Mouse (Mus musculus) T-helper 17 cell (primary cell): Measurements from ENCODE around the gene Foxp1.

Experiments used
- in situ Hi-C, 2 experiments: fragments of 300-600 bp; cut with MboI, MseI; formaldehyde crosslinking; loops; 1 replicate in 1 of 2; 2 replicates in 1 of 2; pipeline ENCODE4 v1.15.1; 2025; ENCODE audit warnings: high pct_unique_total_duplicates in 2 of 2

Gene Foxp1

GRCm38 (mm10) chr6:99042175-99042954 lies 480.2 kb downstream of the Foxp1 start:
- in situ Hi-C loops, result loop anchor here (25.0 kb wide), 2 partner anchors 1795 to 1830 kb away; partner anchors contain the start of genes Arl6ip5 (in 1 of the 2), Ppp4r2 (in 1 of the 2) and Uba3 (in 1 of the 2)

- in situ Hi-C loops, result loop anchor here (10.0 to 25.0 kb wide), 3 partner anchors 486 to 1827 kb away; partner anchors contain the start of genes Arl6ip5 (in 1 of the 2), Foxp1 (in 1 of the 2), Ppp4r2 (in 1 of the 2) and Uba3 (in 1 of the 2)
Measured at GRCm38 (mm10) chr6:99038977-99039376, 483.5 kb downstream of the Foxp1 start.

- in situ Hi-C loops, result loop anchor here (10.0 to 25.0 kb wide), 3 partner anchors 489 to 1823 kb away; partner anchors contain the start of genes Arl6ip5 (in 1 of the 2), Foxp1 (in 1 of the 2), Ppp4r2 (in 1 of the 2) and Uba3 (in 1 of the 2)
Measured at GRCm38 (mm10) chr6:99035459-99036375, 486.8 kb downstream of the Foxp1 start.

GRCm38 (mm10) chr6:99033062-99033461 lies 489.5 kb downstream of the Foxp1 start:
- in situ Hi-C loops, result loop anchor here (10.0 to 25.0 kb wide), 3 partner anchors 492 to 1821 kb away; partner anchors contain the start of genes Arl6ip5 (in 1 of the 2), Foxp1 (in 1 of the 2), Ppp4r2 (in 1 of the 2) and Uba3 (in 1 of the 2)

- in situ Hi-C loops, result loop anchor here (10.0 to 25.0 kb wide), 3 partner anchors 493 to 1819 kb away; partner anchors contain the start of genes Arl6ip5 (in 1 of the 2), Foxp1 (in 1 of the 2), Ppp4r2 (in 1 of the 2) and Uba3 (in 1 of the 2)
Measured at GRCm38 (mm10) chr6:99031321-99031903, 491.1 kb downstream of the Foxp1 start.

- in situ Hi-C loops, result loop anchor here (10.0 to 25.0 kb wide), 3 partner anchors 495 to 1818 kb away; partner anchors contain the start of genes Arl6ip5 (in 1 of the 2), Foxp1 (in 1 of the 2), Ppp4r2 (in 1 of the 2) and Uba3 (in 1 of the 2)
Measured at GRCm38 (mm10) chr6:99030251-99030650, 492.3 kb downstream of the Foxp1 start.

- in situ Hi-C loops, result loop anchor here (25.0 kb wide), 2 partner anchors 1808 to 1817 kb away; partner anchors contain the start of genes Arl6ip5 (in 1 of the 2), Ppp4r2 (in 1 of the 2) and Uba3 (in 1 of the 2)
Measured at GRCm38 (mm10) chr6:99029438-99029837, 493.1 kb downstream of the Foxp1 start.

GRCm38 (mm10) chr6:99028989-99029305 lies 493.6 kb downstream of the Foxp1 start:
- in situ Hi-C loops, result loop anchor here (25.0 kb wide), 2 partner anchors 1808 to 1817 kb away; partner anchors contain the start of genes Arl6ip5 (in 1 of the 2), Ppp4r2 (in 1 of the 2) and Uba3 (in 1 of the 2)

GRCm38 (mm10) chr6:99028161-99028988 lies 494.1 kb downstream of the Foxp1 start:
- in situ Hi-C loops, result loop anchor here (25.0 kb wide), 2 partner anchors 1809 to 1816 kb away; partner anchors contain the start of genes Arl6ip5 (in 1 of the 2), Ppp4r2 (in 1 of the 2) and Uba3 (in 1 of the 2)

GRCm38 (mm10) chr6:99027542-99028160 lies 494.9 kb downstream of the Foxp1 start:
- in situ Hi-C loops, result loop anchor here (25.0 kb wide), 2 partner anchors 1810 to 1815 kb away; partner anchors contain the start of genes Arl6ip5 (in 1 of the 2), Ppp4r2 (in 1 of the 2) and Uba3 (in 1 of the 2)

- in situ Hi-C loops, result loop anchor here (25.0 kb wide), 2 partner anchors 1810 to 1815 kb away; partner anchors contain the start of genes Arl6ip5 (in 1 of the 2), Ppp4r2 (in 1 of the 2) and Uba3 (in 1 of the 2)
Measured at GRCm38 (mm10) chr6:99026635-99027541, 495.6 kb downstream of the Foxp1 start.

GRCm38 (mm10) chr6:99026040-99026439 lies 496.5 kb downstream of the Foxp1 start:
- in situ Hi-C loops, result loop anchor here (25.0 kb wide), 2 partner anchors 1811 to 1814 kb away; partner anchors contain the start of genes Arl6ip5 (in 1 of the 2), Ppp4r2 (in 1 of the 2) and Uba3 (in 1 of the 2)

- in situ Hi-C loops, result no loop called here
Measured at GRCm38 (mm10) chr6:99024588-99024987, 497.9 kb downstream of the Foxp1 start.

- in situ Hi-C loops, result no loop called here
Measured at GRCm38 (mm10) chr6:99020570-99021444, 501.7 kb downstream of the Foxp1 start.

- in situ Hi-C loops, result no loop called here
Measured at GRCm38 (mm10) chr6:99019716-99020115, 502.8 kb downstream of the Foxp1 start.

- in situ Hi-C loops, result no loop called here
Measured at GRCm38 (mm10) chr6:99019266-99019665, 503.3 kb downstream of the Foxp1 start.
